Mouse (Mus musculus): ENCODE results near the gene 4931406C07Rik. TPM values are rescaled to one million over a fixed set of nuclear protein-coding genes. Genes with fewer than 3 reads are reported as not detected.

The 4931406C07Rik gene
- polyA plus RNA-seq, 1 experiment: 51.0 TPM

GRCm38 (mm10) chr9:15273981-15274380 lies 32.3 kb downstream of the 4931406C07Rik start:
- TF ChIP-seq CTCF (IDR thresholded peaks at IDR 0.05; ENCODE audit: borderline replicate concordance, insufficient read depth, low read length): no peak
- TF ChIP-seq POLR2A (IDR thresholded peaks at IDR 0.05; ENCODE audit: low read depth, low read length): no peak
- Histone ChIP-seq H3K4me1 (ENCODE audit: control insufficient read depth, insufficient read depth, low read length) (no peaks in the 10 kb centered on the region), H3K4me3 (ENCODE audit: insufficient read depth, low read length) (no peak overlapping the region), H3K27ac (ENCODE audit: insufficient read depth, low read length) (no peak overlapping the region)

- Histone ChIP-seq H3K4me3 (ENCODE audit: insufficient read depth, low read length) (no peak overlapping the region), H3K27ac (ENCODE audit: insufficient read depth, low read length) (no peak overlapping the region), H3K4me1 (ENCODE audit: control insufficient read depth, insufficient read depth, low read length) (no peaks in the 10 kb centered on the region)
- TF ChIP-seq POLR2A (IDR thresholded peaks at IDR 0.05; ENCODE audit: low read depth, low read length) (no peak), CTCF (IDR thresholded peaks at IDR 0.05; ENCODE audit: borderline replicate concordance, insufficient read depth, low read length) (no peak)
Measured at GRCm38 (mm10) chr9:15263487-15263886, 42.8 kb downstream of the 4931406C07Rik start.

DNA sequence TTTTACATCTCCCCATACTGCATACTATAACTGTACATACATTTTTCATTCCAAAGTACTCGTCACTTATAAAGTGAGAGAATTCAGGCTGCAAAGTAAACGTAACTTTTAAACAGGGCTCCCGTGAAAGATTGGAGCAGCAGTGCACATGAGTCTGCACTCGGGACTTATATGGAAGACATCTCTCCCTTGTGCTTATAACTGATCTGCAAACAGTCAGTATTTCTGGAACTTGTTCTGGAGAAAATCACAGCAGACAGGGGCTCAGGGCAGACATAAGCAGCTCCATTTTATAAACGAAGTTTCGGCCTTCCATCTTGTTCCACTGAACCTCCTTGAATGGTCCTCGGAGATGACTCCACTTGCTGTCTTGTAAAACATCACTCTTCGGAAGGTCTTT lies 44.3 kb downstream of the 4931406C07Rik start:
- H3K4me3 ChIP-seq (ENCODE audit: insufficient read depth, low read length): no peak overlapping the region
- H3K27ac ChIP-seq (ENCODE audit: insufficient read depth, low read length): no peak overlapping the region
- TF ChIP-seq POLR2A (IDR thresholded peaks at IDR 0.05; ENCODE audit: low read depth, low read length): no peak
- TF ChIP-seq CTCF (IDR thresholded peaks at IDR 0.05; ENCODE audit: borderline replicate concordance, insufficient read depth, low read length): no peak
- no peaks in the 10 kb centered on the region for H3K4me1 ChIP-seq (ENCODE audit: control insufficient read depth, insufficient read depth, low read length)

DNA sequence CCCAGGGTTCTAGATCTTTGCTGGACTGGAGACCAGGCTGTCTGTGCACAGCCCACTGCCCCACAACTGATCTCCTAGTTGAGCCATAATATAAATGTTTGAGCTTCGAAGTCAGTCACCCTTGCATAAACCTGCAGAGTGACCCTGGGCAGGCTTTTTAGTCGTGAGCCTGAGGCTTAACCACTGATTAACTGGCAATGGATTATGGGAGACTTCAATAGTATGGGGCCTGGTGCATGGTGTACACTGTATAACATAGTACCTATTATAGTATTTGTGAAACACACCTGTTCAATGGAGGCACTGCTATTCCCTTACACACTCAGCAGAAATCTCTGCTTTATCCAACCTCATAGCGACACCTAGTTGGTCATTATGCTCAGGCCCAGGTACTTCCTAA lies 50.0 kb downstream of the 4931406C07Rik start:
- Histone ChIP-seq H3K4me3 (ENCODE audit: insufficient read depth, low read length) (no peak overlapping the region), H3K4me1 (ENCODE audit: control insufficient read depth, insufficient read depth, low read length) (no peaks in the 10 kb centered on the region), H3K27ac (ENCODE audit: insufficient read depth, low read length) (no peak overlapping the region)
- TF ChIP-seq CTCF (IDR thresholded peaks at IDR 0.05; ENCODE audit: borderline replicate concordance, insufficient read depth, low read length) (no peak), POLR2A (IDR thresholded peaks at IDR 0.05; ENCODE audit: low read depth, low read length) (no peak)

- TF ChIP-seq POLR2A (IDR thresholded peaks at IDR 0.05; ENCODE audit: low read depth, low read length): no peak
- no peak for TF ChIP-seq CTCF (IDR thresholded peaks at IDR 0.05; ENCODE audit: borderline replicate concordance, insufficient read depth, low read length)
- Histone ChIP-seq H3K27ac (ENCODE audit: insufficient read depth, low read length) (no peak overlapping the region), H3K4me1 (ENCODE audit: control insufficient read depth, insufficient read depth, low read length) (no peaks in the 10 kb centered on the region), H3K4me3 (ENCODE audit: insufficient read depth, low read length) (no peak overlapping the region)
Measured at GRCm38 (mm10) chr9:15254501-15254900, 51.7 kb downstream of the 4931406C07Rik start.

GRCm38 (mm10) chr9:15252196-15252595 lies 54.1 kb downstream of the 4931406C07Rik start:
- TF ChIP-seq POLR2A (IDR thresholded peaks at IDR 0.05; ENCODE audit: low read depth, low read length): no peak
- no peak for TF ChIP-seq CTCF (IDR thresholded peaks at IDR 0.05; ENCODE audit: borderline replicate concordance, insufficient read depth, low read length)
- Histone ChIP-seq H3K4me1 (ENCODE audit: control insufficient read depth, insufficient read depth, low read length) (no peaks in the 10 kb centered on the region), H3K27ac (ENCODE audit: insufficient read depth, low read length) (no peak overlapping the region)

DNA sequence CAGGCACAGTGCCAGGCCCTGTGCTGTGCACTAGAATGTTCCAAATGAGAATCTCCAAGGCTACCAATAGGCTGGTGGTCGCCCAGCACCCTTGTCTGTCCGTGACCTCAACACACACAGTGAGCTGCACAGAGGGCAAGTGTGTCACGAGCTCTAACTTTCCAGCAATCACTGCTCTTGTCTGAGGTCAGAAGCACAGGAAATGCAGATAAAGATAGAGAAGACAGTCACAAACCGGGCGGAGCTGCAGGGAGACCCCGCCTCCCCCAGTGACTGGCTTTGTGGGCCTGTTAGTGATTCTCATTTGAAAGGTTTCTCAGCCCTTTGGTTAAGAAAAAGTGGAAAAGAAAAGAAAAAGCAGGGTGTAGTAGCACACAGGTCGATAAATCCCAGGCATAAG lies 55.9 kb downstream of the 4931406C07Rik start:
- TF ChIP-seq CTCF (IDR thresholded peaks at IDR 0.05; ENCODE audit: borderline replicate concordance, insufficient read depth, low read length) (no peak), POLR2A (IDR thresholded peaks at IDR 0.05; ENCODE audit: low read depth, low read length) (no peak)
- no peak overlapping the region for H3K4me3 ChIP-seq (ENCODE audit: insufficient read depth, low read length)
- no peaks in the 10 kb centered on the region for H3K4me1 ChIP-seq (ENCODE audit: control insufficient read depth, insufficient read depth, low read length)
- H3K27ac ChIP-seq (ENCODE audit: insufficient read depth, low read length): no peak overlapping the region

More at GRCm38 (mm10) chr9:15252196-15252595, 54.1 kb downstream of the 4931406C07Rik start:
- no peak overlapping the region for H3K4me3 ChIP-seq (ENCODE audit: insufficient read depth, low read length)

DNA sequence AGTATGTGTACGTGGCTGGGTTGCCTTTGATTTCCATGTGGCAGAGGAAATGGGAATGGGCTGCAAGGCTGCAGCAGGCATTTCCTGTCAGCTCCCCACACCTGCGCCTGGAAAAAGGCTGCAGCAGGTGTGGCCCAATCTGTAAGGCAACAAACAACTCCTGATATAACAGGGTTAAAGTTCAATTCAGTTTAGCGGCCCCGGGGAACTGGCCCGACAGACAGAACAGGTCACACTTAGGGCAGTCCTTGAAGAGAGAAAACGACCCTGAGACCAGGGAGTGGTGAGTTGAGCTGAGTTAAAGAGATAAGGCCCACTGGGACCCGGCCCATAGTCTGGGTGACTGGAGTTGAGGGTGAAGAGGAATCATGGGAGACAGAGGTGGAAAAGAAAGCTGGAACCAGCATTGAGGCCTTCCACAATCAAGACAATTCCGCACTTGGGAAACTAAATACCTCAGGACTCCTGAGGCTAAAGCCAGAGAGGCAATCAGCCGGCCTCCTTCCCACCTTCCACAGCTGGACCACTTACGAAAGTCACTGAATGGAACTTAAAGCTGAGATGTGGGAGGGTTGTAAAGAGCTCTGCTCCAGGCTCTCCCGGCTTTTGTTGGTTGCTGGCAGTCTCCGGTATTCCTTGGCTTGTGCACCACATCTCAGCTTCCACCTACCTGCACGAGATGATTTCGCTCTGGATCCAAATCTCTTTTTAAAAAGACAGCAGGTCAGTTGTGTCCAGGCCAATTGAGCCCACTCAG lies 60.8 kb downstream of the 4931406C07Rik start:
- no peak overlapping the region for H3K27ac ChIP-seq (ENCODE audit: insufficient read depth, low read length)
- TF ChIP-seq POLR2A (IDR thresholded peaks at IDR 0.05; ENCODE audit: low read depth, low read length): no peak
- no peaks in the 10 kb centered on the region for H3K4me1 ChIP-seq (ENCODE audit: control insufficient read depth, insufficient read depth, low read length)
- H3K4me3 ChIP-seq (ENCODE audit: insufficient read depth, low read length): no peak overlapping the region

DNA sequence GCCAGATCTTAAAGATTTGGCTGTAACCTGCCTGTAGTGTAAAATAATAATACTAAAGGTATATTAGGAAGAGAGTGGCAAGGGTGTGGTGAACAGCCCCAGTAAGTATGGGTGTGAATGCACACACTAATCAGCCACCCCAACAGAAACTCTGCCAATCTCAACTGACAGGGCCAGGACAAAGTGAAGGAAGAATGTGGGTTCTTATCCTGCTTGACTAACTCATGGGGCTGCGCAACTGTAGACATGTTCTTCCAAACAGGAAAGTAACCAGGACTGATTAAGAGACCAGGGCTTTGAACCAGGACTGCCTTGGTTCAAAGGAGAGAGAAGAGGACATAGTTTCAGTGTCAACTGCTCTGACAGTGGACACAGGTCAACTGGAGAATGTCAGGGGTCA lies 64.1 kb downstream of the 4931406C07Rik start:
- Histone ChIP-seq H3K27ac (ENCODE audit: insufficient read depth, low read length) (no peak overlapping the region), H3K4me3 (ENCODE audit: insufficient read depth, low read length) (no peak overlapping the region), H3K4me1 (ENCODE audit: control insufficient read depth, insufficient read depth, low read length) (peaks cover 15% of the 10 kb centered on the region)
- TF ChIP-seq CTCF (IDR thresholded peaks at IDR 0.05; ENCODE audit: borderline replicate concordance, insufficient read depth, low read length): no peak
- TF ChIP-seq POLR2A (IDR thresholded peaks at IDR 0.05; ENCODE audit: low read depth, low read length): no peak

DNA sequence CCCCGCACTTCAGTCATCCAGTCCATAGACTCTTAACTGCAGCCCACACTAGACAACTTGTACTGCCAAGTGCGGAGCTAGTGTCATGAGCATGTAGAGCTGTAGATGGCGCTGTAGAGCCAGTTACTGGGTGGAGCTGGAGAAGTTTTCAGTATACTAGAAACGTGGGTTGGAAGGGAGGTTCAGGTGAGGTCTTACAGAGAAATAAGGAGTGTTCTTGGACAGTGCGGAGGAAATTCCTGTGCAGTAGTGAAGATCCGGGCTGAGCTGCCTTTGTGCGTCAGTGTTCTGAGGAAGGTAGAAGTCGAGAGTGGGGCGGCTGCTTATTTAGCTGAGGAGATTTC lies 64.7 kb downstream of the 4931406C07Rik start:
- Histone ChIP-seq H3K4me3 (ENCODE audit: insufficient read depth, low read length) (no peak overlapping the region), H3K27ac (ENCODE audit: insufficient read depth, low read length) (no peak overlapping the region), H3K4me1 (ENCODE audit: control insufficient read depth, insufficient read depth, low read length) (peaks cover 15% of the 10 kb centered on the region)
- peak; percentile 34; the same call in 1 of the 2 replicates for TF ChIP-seq CTCF (IDR thresholded peaks at IDR 0.05; ENCODE audit: borderline replicate concordance, insufficient read depth, low read length)
- no peak for TF ChIP-seq POLR2A (IDR thresholded peaks at IDR 0.05; ENCODE audit: low read depth, low read length)

Measured in embryonic fibroblast, embryonic 13.5 days (primary cell).